Mouse (Mus musculus) layer of hippocampus, adult 9-11 months (tissue): ENCODE results near the gene Itpr1.
A peak's percentile ranks its signal among the peaks of the same experiment; 100 is the strongest.

Experiments used
- DNase-seq: peaks from one replicate; pipeline ENCODE4 v3.0.0; 2022

Gene Itpr1

DNA sequence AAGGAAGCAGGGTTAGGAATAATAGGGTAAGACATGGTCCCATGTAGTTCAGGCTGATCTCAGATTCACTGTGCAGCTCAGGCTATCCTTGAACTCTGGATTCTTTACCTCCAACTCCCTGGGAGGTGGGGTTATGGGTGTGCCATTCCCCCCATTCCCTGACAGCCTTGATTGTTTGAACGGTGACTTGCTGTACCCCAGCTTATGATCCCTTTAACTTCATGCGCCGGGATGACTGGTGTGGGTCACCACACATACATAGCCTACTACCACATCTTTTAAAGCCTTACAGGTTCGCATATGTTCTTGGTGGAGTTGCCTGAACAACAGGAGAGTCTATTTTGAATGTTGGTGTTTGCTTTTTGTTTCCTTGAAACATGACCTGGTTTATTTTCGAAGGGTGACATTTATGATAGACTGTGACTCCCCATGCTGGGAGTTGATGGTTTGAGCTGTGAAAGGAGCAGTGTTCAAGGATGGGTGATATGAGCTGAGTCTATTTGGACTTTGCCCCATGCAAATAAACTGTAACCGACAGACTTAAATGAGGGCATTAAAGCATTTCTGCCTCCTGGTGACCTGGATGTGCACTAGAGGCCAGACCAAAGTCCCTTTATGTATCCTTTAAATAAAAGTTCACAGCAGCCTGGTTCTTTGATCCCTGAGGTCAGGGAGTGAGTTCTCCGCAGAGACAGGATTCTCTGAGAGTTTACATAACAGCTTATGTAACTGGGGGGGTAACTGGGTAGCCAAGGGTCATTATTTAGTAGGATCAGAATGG lies 273.5 kb downstream of the Itpr1 start:
- DNase-seq: no peak

DNA sequence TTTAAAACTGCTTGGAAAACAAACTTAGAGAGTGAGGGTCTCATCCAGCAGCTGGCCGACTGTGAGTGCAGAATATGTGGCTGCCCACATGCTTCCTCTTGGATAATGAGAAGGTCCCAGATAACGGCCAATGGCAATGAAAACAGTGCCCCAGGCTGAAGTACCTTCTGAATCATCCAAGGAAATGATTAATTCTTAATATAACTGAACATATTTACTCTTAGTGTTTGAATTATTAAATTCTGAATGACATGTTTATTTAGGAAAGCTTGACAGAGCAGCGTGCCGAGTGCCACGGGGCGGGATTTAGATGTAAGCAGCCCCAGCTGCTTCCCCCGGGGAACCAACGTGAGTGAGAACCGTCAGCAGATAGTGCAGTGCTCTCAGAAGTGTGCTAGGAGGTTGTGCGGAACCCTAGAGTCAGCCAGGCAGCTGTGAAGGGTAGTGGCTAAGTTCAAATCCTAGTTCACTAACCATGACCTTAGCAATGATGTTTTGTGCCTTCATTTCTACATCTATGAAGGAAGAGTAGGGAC lies 274.5 kb downstream of the Itpr1 start:
- DNase-seq: no peak

DNA sequence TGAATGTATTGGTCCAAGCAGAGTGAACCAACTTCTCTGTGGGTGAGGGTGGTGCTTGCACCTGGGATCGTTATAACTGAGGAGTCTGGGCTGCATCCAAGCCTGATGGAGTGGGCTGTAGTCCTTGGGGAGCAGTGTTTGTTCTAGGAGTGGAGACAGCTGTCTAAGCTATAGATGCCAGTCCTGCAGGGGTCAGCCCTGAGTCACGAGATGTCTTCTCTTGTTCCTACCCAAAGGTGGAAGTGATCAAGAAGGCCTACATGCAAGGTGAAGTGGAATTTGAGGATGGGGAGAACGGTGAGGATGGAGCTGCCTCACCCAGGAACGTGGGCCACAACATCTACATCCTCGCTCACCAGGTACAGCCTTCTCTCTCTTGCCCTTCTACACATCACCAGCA lies 275.4 kb downstream of the Itpr1 start:
- DNase-seq: no peak

DNA sequence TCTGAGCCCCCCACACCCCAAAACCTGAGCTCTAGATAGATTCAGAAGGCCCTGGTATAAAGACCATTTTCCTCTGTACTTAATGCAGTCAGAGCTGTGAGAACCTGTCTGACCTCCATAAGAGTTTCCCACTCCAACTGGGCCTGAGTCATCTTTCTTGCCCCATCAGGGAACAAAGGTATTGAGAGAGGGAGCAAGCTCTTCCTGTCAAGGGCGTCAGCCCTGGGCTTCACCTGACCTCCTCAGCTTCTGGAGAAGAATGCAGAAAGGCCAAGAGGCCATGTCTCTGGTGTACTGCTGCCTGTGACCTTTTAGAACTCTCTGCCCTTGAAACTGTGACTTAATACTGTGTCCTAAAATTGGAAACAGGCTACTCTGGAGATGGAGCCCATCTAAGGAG lies 279.1 kb downstream of the Itpr1 start:
- no peak for DNase-seq

DNA sequence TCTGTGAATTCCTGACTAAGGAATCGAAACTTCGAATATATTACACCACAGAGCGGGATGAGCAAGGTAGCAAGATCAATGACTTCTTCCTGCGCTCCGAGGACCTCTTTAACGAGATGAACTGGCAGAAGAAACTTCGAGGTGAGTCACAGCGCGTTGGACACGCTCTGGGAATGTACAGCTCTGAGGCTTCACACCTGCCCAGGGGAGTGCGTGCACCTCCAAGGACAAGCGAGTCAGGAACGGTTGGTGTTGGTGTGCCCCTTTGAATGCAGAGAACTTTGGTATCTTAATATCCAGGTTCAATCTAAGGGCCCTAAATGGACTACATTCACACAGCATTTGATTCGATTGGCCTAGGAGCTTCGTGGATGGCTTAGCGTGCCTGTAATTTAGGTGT lies 280.9 kb downstream of the Itpr1 start:
- DNase-seq: no peak

DNA sequence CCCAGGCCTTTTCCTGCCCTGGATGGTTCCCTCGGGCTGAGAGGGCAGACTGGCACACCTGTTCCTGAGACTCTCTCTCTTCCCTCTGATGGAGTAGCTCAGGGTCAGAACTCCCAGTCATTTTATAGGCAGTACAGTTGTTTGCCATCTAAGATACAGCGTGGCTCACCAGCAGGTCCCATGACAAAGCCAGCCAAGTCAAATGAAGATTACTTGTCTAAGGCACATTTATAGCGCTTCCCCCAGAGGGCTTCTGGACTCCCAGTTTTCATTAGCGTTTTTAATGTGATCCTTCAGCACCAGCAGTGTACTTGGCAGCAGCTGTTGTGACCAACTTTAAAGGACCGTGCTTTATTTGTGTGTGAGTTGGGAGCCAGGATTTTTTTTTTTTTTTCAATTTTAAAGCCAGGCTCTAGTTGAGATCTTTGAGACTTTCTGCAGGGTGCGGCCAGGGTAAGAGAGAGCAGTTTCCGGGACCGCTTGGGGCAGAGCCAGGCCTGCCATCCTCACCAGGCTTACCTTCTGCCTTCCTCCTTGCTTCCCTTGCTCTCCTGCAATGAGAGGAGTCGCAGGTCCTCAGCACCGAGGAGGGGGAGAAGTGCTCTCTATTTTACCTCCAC lies 281.4 kb downstream of the Itpr1 start:
- DNase-seq: no peak

DNA sequence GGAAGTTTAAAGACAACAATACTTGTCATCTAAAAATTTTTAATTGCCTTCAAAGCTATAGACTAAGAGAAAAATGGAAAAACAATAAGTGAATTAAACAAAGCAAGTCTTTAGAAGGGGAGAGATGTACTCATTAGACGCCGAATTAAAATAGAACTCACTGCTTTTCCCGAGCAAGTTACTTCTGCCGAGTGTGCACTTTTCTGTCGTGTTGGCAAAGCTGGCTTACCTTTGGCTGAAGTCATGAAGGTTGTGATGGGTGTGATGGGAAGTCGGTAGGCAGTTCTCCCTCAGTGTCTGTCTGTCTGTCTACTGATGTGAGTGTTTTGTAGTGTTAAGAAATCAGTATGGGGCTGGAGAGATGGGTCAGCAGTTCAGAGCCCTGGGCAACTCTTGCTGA lies 282.1 kb downstream of the Itpr1 start:
- DNase-seq: no peak

DNA sequence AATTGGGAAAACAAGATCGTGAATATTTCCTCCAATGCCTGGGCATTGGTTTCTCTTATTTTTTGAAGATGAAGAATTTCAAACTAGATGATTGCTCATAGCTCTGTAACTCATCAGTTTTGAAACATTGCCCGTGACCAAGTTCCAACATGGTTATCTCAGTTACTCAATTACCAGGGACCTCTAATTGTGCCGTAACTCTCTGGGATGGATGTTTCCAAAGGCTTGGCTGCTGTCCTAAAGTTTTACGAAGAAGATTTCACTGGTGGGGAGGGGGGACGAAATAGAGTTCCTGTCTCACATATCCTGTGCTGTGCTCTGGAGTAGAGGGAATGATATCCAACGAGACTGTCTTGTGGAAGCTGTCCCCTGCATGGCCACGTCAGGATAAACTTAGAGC lies 285.2 kb downstream of the Itpr1 start:
- no peak for DNase-seq

DNA sequence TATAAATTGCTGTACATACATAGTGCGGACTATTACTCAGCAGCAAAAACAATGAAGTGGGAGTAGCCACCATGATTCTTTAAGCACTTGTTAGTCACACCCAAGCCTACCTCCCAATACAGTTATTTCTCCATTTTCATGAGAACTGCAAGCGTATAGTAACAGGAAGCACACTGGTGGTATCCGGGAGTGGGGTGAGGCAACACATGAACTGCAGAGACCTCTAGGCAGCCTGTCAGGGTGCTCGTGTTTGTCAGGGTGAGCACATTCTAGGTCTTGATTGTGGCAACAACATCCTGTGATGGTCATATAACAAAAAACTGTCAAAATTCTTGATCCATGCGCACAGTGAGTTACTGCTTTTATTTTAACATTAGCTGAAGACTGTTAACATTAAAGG lies 290.8 kb downstream of the Itpr1 start:
- no peak for DNase-seq

DNA sequence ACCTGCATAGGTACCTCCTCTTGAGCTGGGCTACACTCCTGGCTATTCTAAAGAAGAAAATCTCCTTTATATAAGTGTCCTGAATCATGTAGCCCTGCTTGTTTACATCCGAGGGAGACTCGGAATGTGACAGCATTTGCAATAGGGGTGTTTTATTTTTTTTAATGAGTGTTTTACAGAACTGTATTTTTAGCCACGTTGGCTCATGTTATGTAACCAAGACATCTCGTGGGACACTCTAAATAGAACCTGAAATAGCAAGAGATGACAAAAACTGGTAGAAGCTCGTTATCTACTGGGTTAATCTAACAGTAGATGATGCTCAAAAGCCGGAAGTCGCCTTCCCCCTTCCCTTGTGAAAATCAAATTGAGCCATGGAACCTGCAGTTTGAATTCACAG lies 291.8 kb downstream of the Itpr1 start:
- DNase-seq: peak; percentile 37

DNA sequence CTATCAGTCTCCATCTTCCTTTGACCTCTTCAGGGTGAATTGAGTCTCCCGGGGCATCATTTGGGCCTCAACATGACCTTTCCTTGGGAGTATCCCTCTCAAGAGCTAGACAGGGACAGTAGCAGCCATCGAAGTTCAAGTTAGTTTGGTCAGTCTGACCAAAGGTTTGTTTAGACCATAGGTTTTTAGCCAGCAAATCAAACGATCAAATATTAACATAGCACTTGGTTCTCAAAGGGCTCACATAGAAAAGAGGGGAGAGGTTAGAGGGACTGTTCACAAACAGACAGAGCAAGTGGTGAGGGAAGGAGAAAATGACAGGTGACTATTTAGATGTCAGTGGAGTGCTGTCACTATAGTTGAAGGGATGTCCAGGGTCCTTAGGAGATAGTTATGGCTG lies 293.3 kb downstream of the Itpr1 start:
- no peak for DNase-seq

DNA sequence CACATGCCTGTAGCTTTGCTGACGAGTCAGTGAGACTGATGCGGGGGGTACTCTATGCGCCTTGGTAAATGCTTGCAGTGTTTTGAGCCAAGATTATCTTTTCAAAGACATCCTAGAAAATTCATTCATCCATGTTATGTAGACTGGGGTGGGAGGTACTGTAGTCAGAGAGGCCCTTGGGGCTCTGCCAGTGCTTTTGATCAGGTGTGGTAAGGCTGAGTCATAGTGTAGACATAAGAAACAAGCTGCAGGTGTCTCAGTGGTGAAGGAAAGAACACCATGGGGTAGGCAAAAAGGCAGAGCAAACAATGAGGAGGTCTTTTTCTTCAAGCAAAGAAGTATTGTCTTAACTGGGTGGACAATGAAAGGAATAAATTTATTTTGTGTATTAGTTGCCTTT lies 294.4 kb downstream of the Itpr1 start:
- DNase-seq: no peak

DNA sequence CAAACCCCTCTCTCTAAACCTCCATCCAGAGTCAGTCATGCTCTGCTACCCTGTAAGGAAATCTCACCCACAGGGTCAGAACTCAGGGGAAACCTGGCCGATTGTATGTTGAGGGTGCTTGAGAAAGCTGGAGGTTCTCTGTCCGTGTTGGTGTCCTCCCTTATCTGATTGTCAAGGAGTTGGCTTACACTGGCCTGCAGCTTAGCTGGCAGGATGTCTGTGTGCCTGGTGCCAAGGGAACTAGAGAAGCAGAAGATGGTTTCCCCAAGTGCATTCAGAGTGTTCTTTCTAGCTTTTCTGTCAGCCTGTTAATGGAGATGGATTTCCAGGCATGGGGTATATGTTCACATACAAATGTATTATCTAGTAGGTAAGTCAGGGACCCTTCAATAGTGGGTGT lies 296.4 kb downstream of the Itpr1 start:
- no peak for DNase-seq

DNA sequence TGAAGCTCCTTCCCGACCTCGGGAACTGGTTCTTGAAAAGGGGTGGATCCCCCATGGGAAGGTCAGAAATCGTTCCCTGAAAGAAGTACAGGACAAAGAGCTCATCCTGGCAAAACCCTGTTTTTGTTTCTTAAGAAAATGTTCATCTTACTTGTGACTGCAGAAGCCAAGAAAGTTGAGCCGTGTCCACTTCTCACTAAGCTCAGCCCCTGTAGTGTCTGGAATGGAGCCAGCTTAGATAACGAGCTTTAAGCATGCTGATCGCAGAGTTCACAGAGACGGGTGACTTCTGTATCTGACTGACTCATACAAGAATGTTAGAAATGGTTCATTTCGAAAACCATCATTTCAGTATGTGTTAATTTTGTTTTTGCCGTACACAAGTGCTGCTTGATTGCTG lies 297.2 kb downstream of the Itpr1 start:
- no peak for DNase-seq

DNA sequence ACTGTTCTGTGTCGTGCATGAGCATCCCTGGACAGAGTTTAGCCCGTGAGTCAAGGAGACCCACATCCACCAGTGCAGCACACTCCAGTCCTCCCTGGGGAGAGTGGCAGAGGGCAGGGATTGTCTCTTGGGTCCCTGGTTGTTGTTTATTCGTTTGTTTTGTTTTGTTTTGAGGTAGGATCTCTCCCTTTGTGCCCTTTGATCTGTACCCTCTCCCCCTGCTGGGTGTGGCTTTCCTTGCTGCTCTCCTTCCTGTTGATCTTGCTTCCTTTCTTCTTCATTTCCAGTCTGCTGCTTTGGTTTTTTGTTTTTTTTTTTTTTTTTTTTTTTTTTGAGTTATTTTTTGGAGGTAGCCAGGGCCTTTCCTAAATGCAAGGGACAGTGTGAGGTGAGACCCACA lies 299.2 kb downstream of the Itpr1 start:
- no peak for DNase-seq

DNA sequence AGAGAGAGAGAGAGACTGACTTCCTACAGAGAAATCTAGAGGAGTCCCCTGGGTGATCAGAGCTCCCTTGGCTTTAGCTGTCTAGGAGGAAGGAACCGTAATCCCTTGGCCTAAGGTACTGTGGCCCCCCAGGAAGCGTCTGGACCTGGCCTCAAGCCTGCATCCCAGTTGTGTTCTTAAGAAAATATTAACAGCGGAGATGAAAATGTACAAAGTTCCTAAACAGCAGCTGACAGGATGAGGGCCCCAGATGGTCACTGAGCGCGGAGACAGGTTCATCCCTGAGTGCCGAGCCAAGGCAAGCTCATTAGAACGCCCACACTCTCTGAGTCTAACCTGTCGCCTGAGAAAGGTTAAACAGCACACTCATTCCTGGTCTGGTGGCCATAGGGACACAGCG lies 300.1 kb downstream of the Itpr1 start:
- DNase-seq: no peak

DNA sequence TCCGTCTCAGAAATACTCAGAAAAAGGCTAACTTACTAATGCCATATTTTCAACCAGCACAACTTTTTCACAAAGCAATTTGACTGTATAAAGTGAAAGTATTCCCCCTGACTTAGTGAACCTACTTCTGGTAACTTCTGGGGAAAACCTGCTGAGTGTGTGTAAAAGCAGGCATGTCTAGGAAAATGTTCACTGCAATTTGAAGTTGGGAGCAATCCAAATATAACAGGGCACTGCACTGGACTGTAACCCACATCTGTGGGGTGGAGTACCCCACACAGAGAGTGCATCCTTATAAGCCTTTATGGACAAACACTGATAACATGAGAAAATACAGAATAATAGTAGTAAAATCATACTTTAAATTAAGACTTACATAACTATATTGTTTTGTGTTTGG lies 303.4 kb downstream of the Itpr1 start:
- no peak for DNase-seq

DNA sequence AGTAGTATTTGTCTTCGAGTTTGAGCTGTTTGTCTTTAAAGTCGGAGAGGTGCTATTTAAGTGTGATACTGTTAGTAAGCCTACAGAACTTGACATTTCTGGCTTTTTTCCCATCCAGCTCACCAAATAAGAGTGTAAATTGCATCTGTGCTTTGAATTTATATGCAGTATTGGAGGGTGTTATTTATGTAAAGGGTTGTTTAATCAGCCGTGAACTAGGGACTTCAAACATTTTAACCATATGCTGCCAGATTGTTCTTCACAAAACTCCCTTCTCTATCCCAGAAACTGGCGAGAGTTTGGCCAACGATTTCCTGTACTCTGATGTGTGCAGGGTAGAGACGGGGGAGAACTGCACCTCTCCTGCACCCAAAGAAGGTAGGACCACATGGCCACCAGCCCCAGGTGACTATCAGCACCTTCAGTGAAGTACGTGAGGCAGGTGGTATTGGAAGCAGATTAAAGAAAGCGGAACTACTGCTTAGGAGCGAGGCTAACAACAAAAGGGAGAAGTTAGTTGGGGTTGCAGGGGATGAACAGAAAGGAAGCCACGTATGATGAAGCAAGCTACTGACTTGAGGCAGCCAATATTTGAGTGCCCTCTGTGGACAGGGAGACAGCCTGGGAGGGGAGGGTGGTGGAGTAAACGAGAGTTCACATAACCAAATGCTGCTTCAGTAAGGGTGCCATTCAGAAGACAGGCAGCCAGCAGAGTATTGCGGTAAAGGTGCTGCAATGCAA lies 304.5 kb downstream of the Itpr1 start:
- no peak for DNase-seq

DNA sequence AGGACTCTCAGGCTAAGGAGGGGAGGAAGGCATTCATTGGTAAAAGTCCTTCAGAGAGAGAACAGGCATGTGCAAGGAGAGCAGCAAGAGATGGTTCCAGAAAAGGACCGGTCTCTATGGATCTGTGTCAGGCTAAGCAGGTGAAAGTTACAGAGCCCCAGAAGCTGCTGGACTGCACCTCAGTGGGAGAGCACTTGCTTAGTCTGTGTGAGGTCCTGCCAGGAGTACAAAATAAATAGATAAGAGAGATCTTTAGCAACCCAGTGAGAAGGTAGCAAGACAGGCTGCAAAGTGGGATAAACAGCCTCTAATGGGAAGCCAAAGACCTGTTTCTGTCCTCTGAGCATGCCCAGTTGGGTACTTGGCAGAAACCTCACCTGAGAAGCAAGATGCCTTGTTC lies 305.1 kb downstream of the Itpr1 start:
- no peak for DNase-seq

DNA sequence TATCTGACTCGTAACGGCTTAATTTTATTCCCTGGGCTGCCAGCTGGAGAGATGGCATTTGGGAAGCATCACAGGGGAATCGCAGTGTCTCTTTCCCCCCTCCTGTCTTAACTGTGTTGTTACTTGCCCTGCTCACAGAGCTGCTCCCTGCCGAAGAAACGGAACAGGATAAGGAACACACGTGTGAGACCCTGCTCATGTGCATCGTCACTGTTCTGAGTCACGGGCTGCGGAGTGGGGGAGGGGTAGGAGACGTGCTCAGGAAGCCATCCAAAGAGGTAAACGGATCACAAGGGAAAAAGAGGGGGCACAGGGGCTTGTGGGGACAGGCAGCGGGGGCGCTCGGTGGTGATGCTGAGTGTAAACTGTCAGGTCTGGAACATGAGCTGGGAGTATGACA lies 305.7 kb downstream of the Itpr1 start:
- DNase-seq: no peak

DNA sequence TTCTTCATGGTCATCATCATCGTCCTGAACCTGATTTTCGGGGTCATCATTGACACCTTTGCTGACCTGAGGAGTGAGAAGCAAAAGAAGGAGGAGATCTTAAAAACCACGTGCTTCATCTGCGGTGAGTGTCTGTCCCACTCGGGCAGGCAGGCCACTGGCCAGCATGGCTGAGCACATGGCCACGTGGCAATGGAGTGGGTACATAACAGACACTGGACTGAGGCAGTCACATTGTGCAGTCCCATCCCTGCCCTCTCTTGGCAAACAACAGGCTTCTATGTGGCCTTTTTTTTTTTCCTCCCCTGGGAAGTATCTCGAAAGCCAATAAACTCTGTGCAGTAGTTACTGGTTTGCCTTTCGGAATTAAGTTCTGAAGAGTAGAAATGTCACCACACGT lies 306.4 kb downstream of the Itpr1 start:
- no peak for DNase-seq

DNA sequence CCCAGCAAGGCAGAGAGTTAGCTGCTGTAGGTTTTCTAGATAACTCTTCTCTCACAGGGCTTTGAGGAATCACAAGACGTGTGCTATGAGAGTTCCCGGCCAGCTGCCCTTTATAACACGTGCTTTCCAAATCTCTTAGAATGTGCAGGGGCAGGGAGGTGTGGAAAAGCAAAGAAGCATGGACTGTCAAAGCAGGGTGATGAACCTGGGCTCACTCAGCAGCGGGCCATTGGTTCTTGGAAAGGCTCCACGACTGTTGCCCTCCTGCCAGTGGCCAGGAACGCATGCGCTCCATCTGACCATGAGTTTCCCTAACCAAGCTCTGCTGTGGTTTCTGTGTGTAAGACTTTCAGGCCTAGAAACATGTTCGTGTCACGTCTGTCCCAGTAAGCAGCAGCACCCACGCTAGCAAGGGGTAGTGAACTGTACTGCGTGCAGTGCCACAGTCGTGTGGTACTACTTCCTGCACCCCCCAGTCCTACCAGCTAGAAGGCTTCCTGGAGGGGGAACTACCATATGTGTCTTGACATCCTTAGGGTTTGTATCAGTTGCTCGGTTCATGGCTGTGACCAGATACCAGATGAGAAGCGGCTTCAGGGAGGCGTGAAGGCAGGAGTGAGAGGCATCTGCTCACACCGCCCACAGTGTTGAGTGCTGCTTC lies 311.2 kb downstream of the Itpr1 start:
- no peak for DNase-seq

DNA sequence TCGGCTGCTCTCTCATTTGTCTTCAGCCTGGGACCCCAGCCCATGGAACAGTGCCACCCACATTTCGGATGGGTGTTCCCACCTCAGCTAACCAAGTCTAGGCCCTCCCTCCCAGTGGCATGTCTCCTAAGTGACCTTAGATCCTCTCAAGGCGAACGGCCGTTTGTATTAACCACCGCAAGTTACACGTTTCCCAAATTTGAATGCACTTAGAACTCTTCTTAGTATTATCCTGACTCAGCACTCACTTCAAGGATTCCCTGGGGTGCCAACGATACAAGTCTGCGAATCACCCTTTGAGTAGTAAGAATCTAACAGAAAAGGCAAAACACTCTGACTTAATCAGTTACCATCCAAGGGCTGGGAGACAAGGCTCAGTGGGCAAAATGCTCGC lies 311.7 kb downstream of the Itpr1 start:
- no peak for DNase-seq

DNA sequence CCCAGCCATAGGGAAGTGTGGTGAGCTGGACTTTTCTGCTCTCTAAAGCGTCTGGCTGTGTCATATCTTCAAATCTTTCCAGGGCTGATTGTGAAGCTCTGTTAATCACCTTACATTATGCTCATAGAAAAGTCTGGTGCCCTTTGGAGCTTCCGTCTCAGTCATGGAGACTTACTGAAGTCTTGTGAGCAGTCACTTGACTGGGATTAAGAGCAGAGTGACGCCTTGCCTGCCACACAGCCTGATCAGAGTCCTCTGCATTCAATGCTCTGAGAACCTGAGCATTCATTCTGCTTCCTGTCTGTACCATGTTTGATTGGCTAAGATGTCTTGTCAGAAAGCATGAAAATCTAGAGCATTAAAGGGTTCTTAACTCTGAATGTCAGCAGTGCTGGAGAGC lies 314.7 kb downstream of the Itpr1 start:
- no peak for DNase-seq
